Mouse (Mus musculus) splenic B cell, adult 2 months (primary cell): ENCODE measurements around the gene Cggbp1.
A peak's percentile ranks its signal among the peaks of the same experiment; 100 is the strongest.

Experiments used
- DNase-seq: peaks from one replicate; pipeline ENCODE4 v3.0.0-alpha.2; 2011; ENCODE audit warnings: low read depth, low spot score
- H3K27me3 ChIP-seq: 2 replicates; pipeline ENCODE4 v1.6.1; 2012; ENCODE audit warnings: mild to moderate bottlenecking, low read length, moderate library complexity, mixed read lengths; ENCODE audit not compliant: control insufficient read depth, poor library complexity, insufficient read depth, severe bottlenecking
- H3K36me3 ChIP-seq: 2 replicates; pipeline ENCODE4 v1.6.1; 2012; ENCODE audit warnings: mild to moderate bottlenecking, low read length, moderate library complexity, mixed read lengths; ENCODE audit not compliant: control insufficient read depth, poor library complexity, insufficient read depth, severe bottlenecking

Cggbp1 gene

GRCm38 (mm10) chr16:64851563-64852362 lies at the start of gene Cggbp1, which contains the start of gene Zfp654:
Gene Cggbp1, plus strand, starts transcription at chr16:64851996.
Gene Zfp654, minus strand, starts transcription at chr16:64851652.
- H3K36me3 ChIP-seq = peaks cover 13% of the 10 kb centered on the region
- H3K27me3 ChIP-seq = peaks cover 3% of the 10 kb centered on the region; the same call in 1 of the 2 replicates
- DNase-seq = peak; percentile 100

GRCm38 (mm10) chr16:64803041-64803440 lies 48.8 kb upstream of the Cggbp1 start:
- H3K27me3 ChIP-seq = no peaks in the 10 kb centered on the region; the same call in 1 of the 2 replicates
- no peak for DNase-seq
- H3K36me3 ChIP-seq = no peaks in the 10 kb centered on the region

GRCm38 (mm10) chr16:64817094-64817765 lies 34.6 kb upstream of the Cggbp1 start:
- Histone ChIP-seq H3K36me3 (no peaks in the 10 kb centered on the region), H3K27me3 (no peaks in the 10 kb centered on the region)
- no peak for DNase-seq

- DNase-seq = no peak
- Histone ChIP-seq H3K36me3 (no peaks in the 10 kb centered on the region), H3K27me3 (no peaks in the 10 kb centered on the region)
Measured at GRCm38 (mm10) chr16:64823890-64824289, 27.9 kb upstream of the Cggbp1 start.

GRCm38 (mm10) chr16:64824474-64824873 lies 27.3 kb upstream of the Cggbp1 start:
- Histone ChIP-seq H3K27me3 (no peaks in the 10 kb centered on the region), H3K36me3 (no peaks in the 10 kb centered on the region)
- peak; percentile 63 for DNase-seq

GRCm38 (mm10) chr16:64830291-64830690 lies 21.5 kb upstream of the Cggbp1 start:
- Histone ChIP-seq H3K36me3 (no peaks in the 10 kb centered on the region), H3K27me3 (no peaks in the 10 kb centered on the region)
- no peak for DNase-seq

GRCm38 (mm10) chr16:64835996-64836545 lies 15.7 kb upstream of the Cggbp1 start:
- DNase-seq = no peak
- no peaks in the 10 kb centered on the region for H3K36me3 ChIP-seq
- H3K27me3 ChIP-seq = no peaks in the 10 kb centered on the region

GRCm38 (mm10) chr16:64836709-64837108 lies 15.1 kb upstream of the Cggbp1 start:
- Histone ChIP-seq H3K27me3 (no peaks in the 10 kb centered on the region), H3K36me3 (no peaks in the 10 kb centered on the region)
- DNase-seq = no peak

GRCm38 (mm10) chr16:64841481-64842373 lies 10.1 kb upstream of the Cggbp1 start:
- Histone ChIP-seq H3K36me3 (no peaks in the 10 kb centered on the region), H3K27me3 (no peaks in the 10 kb centered on the region)
- DNase-seq = no peak

GRCm38 (mm10) chr16:64842374-64842729 lies 9.4 kb upstream of the Cggbp1 start:
- no peaks in the 10 kb centered on the region for H3K36me3 ChIP-seq
- H3K27me3 ChIP-seq = no peaks in the 10 kb centered on the region
- no peak for DNase-seq

- no peaks in the 10 kb centered on the region; the same call in 1 of the 2 replicates for H3K27me3 ChIP-seq
- no peaks in the 10 kb centered on the region for H3K36me3 ChIP-seq
- DNase-seq = peak; percentile 66
Measured at GRCm38 (mm10) chr16:64845947-64846346, 5.8 kb upstream of the Cggbp1 start.

- H3K27me3 ChIP-seq = peaks cover 3% of the 10 kb centered on the region; the same call in 1 of the 2 replicates
- DNase-seq = peak; percentile 37
- H3K36me3 ChIP-seq = peaks cover 4% of the 10 kb centered on the region
Measured at GRCm38 (mm10) chr16:64850287-64851084, 1.3 kb upstream of the Cggbp1 start.

GRCm38 (mm10) chr16:64851085-64851562 lies 672 bp upstream of the Cggbp1 start:
- peaks cover 9% of the 10 kb centered on the region for H3K36me3 ChIP-seq
- peaks cover 3% of the 10 kb centered on the region; the same call in 1 of the 2 replicates for H3K27me3 ChIP-seq
- DNase-seq = no peak
